Mouse (Mus musculus): ENCODE data around the gene Dcaf12l1. TPM values are rescaled to one million over a fixed set of nuclear protein-coding genes. Genes with fewer than 3 reads are reported as not detected.

Gene Dcaf12l1
- polyA plus RNA-seq (2014; fragmentation: Illumina TruSeq; extraction: RNeasy Lipid Tissue Mini Kit (QIAGEN cat#74804); ENCODE audit: low read depth, low replicate concordance): 3.8 TPM

GRCm38 (mm10) chrX:44789761-44790411 is at the start of gene Dcaf12l1:
Dcaf12l1 (minus strand) TSS chrX:44790197.

